Mouse (Mus musculus) induced T-regulatory cell, adult 2 months (primary cell): ENCODE measurements around the gene Zranb1.

Experiments
- DNase-seq: peaks from one replicate; pipeline ENCODE4 v3.0.0-alpha.2; 2012; ENCODE audit warnings: low read depth

The Zranb1 gene

GRCm38 (mm10) chr7:133001388-133001787 is 70.4 kb downstream of the Zranb1 start:
- DNase-seq = no peak

- no peak for DNase-seq
Observed at GRCm38 (mm10) chr7:133002271-133002670, 71.3 kb downstream of the Zranb1 start.

DNA sequence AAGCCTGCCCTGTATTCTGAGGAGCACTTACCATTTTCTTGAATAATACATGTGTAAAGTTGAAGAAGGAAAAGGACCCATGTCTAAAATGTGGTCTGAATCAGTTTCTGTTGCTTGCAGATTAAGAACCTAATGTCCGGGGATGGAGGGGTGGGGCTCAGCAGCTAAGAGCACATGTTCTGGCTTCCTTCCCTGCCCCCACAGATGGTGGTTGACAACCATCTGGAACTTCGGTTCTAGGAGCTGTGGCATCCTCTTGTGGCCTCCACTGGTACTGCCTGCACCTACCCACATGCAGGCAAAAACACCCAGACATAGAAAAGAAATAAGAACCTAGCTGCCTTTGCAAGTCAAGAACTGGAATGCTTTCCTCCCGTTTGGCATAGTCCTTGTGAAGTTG is 72.5 kb downstream of the Zranb1 start:
- peak; percentile 70 for DNase-seq

DNA sequence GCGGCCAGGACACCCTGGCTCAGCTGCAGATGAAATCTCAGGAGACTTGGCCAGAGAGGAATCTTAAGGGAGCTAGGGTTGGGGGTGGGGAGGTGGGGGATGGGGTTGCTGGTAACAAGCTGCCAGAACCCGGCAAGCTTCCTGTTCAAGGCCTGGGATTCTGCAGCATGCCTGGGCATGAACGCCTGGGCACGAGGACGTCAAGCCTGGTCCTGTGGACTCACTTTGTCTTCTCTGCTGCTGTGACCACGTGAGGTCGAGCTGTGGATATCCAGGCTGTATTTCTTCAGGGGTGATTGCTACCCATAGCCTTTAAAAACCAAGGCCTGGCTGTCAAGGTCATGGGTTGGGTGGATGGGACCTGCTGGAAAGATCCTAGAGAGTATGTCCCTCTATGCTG is 74.8 kb downstream of the Zranb1 start:
- DNase-seq = no peak

DNA sequence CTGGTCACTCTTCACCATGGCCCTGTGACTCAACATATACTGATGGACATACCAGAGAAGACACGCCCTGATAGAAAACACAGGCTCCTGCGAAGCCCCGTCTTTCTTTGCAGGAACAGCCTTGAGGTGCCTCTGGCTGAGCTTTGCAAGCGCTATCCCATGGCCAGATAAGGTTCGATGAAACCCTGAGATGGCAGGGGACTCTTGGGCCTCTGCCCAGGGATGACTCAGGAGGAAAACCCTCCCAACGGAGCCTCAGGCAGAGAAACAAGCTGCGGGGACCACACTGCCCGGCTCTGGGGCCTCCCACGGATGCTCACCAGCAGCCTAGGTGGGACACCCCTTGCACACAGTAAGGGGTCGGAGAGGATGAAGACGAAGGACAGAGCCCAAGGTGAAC is 76.4 kb downstream of the Zranb1 start:
- no peak for DNase-seq

GRCm38 (mm10) chr7:133008663-133009062 is 77.7 kb downstream of the Zranb1 start:
- DNase-seq = no peak

DNA sequence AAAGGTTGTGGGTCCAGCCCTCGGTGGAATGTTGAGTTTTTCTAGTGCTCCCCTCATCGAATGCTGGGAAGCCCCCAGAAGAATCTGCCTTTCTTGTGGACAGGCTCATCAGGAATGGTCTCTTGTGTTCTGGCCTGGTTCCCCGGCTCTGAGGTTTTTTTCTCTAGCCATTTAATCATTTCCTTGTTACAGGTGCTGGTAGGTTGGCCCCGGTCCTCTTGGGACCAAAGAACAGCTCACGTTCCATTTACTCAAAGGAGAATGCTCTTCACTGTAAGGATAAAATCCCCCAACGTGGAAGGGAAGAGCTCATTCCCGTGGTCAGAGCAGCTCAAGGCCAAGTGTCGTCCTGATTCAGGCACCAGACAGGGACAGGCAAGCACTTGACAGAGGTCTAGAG is 78.7 kb downstream of the Zranb1 start:
- no peak for DNase-seq

DNA sequence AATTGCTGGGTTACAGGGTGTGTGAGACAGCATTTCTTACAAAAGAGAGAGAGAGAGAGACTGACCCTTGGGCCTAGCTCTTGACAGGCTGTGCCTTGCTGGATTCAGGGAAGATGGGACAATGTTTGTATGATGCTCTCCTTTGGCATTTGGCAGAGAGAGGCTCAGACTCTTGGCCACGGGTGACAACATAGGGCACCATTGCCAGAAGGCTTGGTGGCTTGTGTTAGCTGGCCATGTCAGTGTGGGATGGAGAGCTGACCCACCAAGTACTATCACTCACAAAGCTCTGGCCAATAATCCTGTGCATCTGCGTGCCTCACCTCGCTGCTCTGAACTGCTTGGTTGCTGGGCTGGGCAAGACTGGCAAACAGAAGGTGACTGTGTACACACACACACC is 79.5 kb downstream of the Zranb1 start:
- no peak for DNase-seq

DNA sequence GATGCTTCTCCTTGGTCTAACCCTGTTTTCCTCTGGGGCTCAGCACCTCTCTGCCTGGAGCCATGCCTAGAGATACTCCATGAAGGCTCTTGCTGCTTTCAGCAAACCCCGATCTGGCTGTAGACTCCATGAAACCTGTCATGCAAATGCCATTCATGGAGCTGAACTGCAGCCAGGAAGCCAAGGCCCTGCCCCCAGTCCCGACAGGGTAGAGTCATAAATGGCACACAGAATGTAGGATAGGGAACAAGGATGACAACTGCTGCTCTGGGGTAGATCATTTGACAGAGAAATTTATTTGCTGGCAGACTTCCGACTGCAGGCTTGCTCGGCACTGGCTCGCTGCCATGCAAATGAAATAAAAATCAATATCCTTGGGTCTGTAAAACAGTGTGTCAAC is 80.2 kb downstream of the Zranb1 start:
- DNase-seq = no peak

DNA sequence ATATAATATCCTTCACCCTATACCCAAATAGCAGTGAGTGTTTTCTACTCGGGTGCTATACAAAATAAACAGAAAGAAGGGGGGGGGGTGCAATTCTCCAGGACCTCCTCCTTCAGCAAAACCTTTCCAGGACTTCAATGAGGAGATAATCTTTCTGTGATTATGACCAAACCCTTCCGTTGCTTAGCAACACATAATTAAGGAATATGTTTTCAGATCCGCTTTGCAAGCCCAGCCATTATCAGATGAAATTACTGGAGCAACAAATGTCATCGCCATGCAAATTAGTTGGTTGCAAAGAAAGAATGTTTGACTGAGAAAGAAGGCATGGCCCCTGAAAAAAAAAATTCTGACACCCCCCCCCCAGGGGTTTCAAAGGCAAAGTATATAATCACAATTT is 80.7 kb downstream of the Zranb1 start:
- DNase-seq = no peak

- no peak for DNase-seq
Observed at GRCm38 (mm10) chr7:133012637-133013366, 81.9 kb downstream of the Zranb1 start.

- DNase-seq = no peak
Observed at GRCm38 (mm10) chr7:133013923-133014322, 83.0 kb downstream of the Zranb1 start.

DNA sequence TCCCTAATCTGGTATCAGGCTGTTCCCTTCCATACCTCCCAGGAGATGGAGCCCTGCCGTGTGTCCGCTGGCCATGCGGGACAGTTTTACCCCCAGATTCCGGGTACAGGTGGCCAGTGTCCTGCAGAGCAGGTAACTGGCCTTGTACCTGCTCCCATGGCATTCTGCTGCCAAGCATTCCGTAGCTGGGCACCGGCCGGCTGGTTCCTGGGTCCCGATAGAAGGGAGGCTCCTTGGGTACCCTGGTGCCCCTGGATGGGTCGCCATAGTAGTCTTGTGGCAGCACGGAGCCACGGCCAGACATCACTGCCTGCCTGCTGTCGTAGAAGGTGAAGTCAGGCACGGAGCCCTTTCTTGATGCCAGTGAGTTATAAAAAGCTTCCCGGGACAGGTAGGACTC is 83.7 kb downstream of the Zranb1 start:
- DNase-seq = no peak

GRCm38 (mm10) chr7:133015416-133016070 is 84.6 kb downstream of the Zranb1 start:
- no peak for DNase-seq

DNA sequence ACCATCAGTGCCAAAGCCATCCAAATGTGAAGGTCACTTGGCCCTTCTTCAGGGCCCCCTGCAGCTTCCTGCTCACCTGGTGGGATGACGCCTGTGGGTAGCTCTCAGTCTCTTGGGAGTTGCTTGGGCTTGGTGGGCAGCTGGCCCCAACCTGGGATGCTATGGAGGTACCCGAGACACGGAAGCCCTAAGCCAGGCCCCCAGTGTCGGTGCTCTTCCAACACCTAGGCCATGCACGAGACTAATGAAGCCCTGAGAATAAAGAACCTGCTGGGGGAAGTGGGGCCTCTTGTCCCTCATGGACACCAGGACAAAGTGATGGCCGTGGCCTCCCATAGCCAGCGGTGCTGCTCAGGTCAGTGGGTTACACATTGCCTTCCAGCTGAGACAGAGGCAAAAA is 88.0 kb downstream of the Zranb1 start:
- no peak for DNase-seq

- no peak for DNase-seq
Observed at GRCm38 (mm10) chr7:133019481-133020020, 88.6 kb downstream of the Zranb1 start.

- DNase-seq = no peak
Observed at GRCm38 (mm10) chr7:133024694-133025093, 93.8 kb downstream of the Zranb1 start.

GRCm38 (mm10) chr7:133027930-133028329 is 97.0 kb downstream of the Zranb1 start:
- DNase-seq = no peak

- DNase-seq = peak; percentile 7
Observed at GRCm38 (mm10) chr7:133029004-133029403, 98.1 kb downstream of the Zranb1 start.

DNA sequence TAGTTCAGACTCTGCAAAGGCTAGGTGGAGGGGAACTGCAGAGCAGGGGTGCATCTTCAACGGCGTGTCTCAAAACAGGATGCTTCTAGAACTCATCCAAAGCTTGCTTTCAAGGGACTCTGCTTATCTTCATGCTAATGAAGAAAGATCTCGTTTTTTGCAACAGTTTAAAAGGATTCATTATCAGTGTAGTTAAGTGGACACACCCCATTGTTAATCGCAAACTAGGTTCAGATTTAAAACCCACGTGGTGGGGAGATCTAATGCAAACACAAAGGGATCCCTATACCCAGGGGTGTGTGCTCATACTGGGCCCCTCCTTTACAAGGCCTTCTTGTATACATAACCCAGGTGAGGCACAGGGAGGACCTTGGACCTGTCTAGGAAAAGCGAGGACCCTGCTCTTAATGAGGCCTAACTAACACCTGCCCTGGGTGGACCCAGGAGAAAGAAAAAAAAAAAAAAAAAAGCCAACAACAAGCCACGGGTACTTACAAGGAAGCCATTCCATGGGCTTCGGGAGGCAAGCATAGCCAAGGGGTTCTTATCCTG is 98.6 kb downstream of the Zranb1 start:
- no peak for DNase-seq

GRCm38 (mm10) chr7:133032589-133033203 is 101.8 kb downstream of the Zranb1 start:
- DNase-seq = peak; percentile 37

GRCm38 (mm10) chr7:133035901-133036300 is 105.0 kb downstream of the Zranb1 start:
- DNase-seq = no peak
